ENCODE assay signal across 17 mouse cellular contexts in genomic region chr2:75270115-75270514, GRCm38 (mm10).
A peak's percentile ranks its signal among the peaks of the same experiment; 100 is the strongest.
DNase-seq lines count a peak whose midpoint lies in the region; ATAC-seq lines count a peak whose summit lies in the region.
"Had no signal": no experiment of that assay in that cellular context is flagged by ENCODE, and none has a peak within 500 bp of the region (broad histone marks: within the 10 kb centered on the region; RNA-seq: fewer than 3 reads in every experiment).

No protein-coding gene starts in this region.

- no peak for DNase-seq in forebrain, embryonic 14.5 days (ENCODE audit: low spot score)
- no peak for DNase-seq in forebrain, embryonic 10.5 days (ENCODE audit: extremely low spot score, low spot score)
- no peak for DNase-seq in hindbrain, embryonic 14.5 days (ENCODE audit: low spot score)
- no peak for DNase-seq in hindbrain, embryonic 10.5 days (ENCODE audit: low spot score)
- DNase-seq: gastrocnemius, postnatal 10 days; heart, postnatal 14 days; lung, postnatal 4 days had no signal

- peak overlapping the region; percentile 29; the same call in 1 of the 2 replicates for H3K27ac ChIP-seq in forebrain, embryonic 14.5 days (ENCODE audit: low read depth, low read length)
- H3K27ac ChIP-seq in forebrain, embryonic 10.5 days, result no peak overlapping the region
- peak overlapping the region; percentile 62 for H3K27ac ChIP-seq in hindbrain, embryonic 14.5 days
- H3K27ac ChIP-seq in hindbrain, embryonic 10.5 days, result no peak overlapping the region
- H3K27ac ChIP-seq in kidney, embryonic 15.5 days, result no peak overlapping the region
- H3K27ac ChIP-seq: embryonic facial prominence, embryonic 13.5 days; intestine, embryonic 15.5 days; kidney, postnatal 0 days; liver, embryonic 12.5 days; neural tube, embryonic 15.5 days had no signal

- 84% methylated on average over 4 of the region's 4 CpGs for whole genome bisulfite sequencing in forebrain, embryonic 14.5 days
- 88% methylated on average over 4 of the region's 4 CpGs for WGBS in forebrain, embryonic 10.5 days
- 84% methylated on average over 4 of the region's 4 CpGs for WGBS in hindbrain, embryonic 14.5 days
- 85% methylated on average over 4 of the region's 4 CpGs for WGBS in hindbrain, embryonic 10.5 days
- WGBS in kidney, embryonic 15.5 days, result 70% methylated on average over 4 of the region's 4 CpGs

- H3K4me1 ChIP-seq in forebrain, embryonic 14.5 days (ENCODE audit: control insufficient read depth, insufficient read depth, low read length), result peaks cover 21% of the 10 kb centered on the region
- peaks cover 19% of the 10 kb centered on the region for H3K4me1 ChIP-seq in forebrain, embryonic 10.5 days
- H3K4me1 ChIP-seq in hindbrain, embryonic 14.5 days (replicated peaks; ENCODE audit: control insufficient read depth, insufficient read depth, low read length), result peaks cover 32% of the 10 kb centered on the region
- peaks cover 14% of the 10 kb centered on the region for H3K4me1 ChIP-seq in hindbrain, embryonic 10.5 days (replicated peaks)
- no peaks in the 10 kb centered on the region for H3K4me1 ChIP-seq in kidney, embryonic 15.5 days
- H3K4me1 ChIP-seq: intestine, embryonic 15.5 days had no signal

- no peak overlapping the region for H3K9ac ChIP-seq in forebrain, embryonic 14.5 days (ENCODE audit: low read length)
- H3K9ac ChIP-seq in hindbrain, embryonic 14.5 days, result no peak overlapping the region
- no peak overlapping the region for H3K9ac ChIP-seq in kidney, embryonic 15.5 days
- H3K9ac ChIP-seq: embryonic facial prominence, embryonic 13.5 days; intestine, embryonic 15.5 days; liver, embryonic 12.5 days; liver, postnatal 0 days; neural tube, embryonic 15.5 days had no signal

- no peak for ATAC-seq in forebrain, embryonic 14.5 days
- no peak for ATAC-seq in hindbrain, embryonic 14.5 days (ENCODE audit: low FRiP score)
- peak; percentile 84 for ATAC-seq in common myeloid progenitor, adult 5-6 weeks (replicated peaks; ENCODE audit: low read depth, poor library complexity, severe bottlenecking)
- ATAC-seq in megakaryocyte-erythroid progenitor cell, adult 5-6 weeks (replicated peaks; ENCODE audit: low FRiP score, low TSS enrichment, poor library complexity, severe bottlenecking), result peak; percentile 93
- ATAC-seq in kidney, embryonic 15.5 days (replicated peaks; ENCODE audit: low FRiP score), result no peak
- ATAC-seq: CD4-positive, CD25-positive, alpha-beta regulatory T cell, adult 4 months; intestine, embryonic 15.5 days; liver, embryonic 12.5 days; liver, postnatal 0 days had no signal

- no peak overlapping the region for H3K4me3 ChIP-seq in forebrain, embryonic 14.5 days (ENCODE audit: low read depth, low read length)
- no peak overlapping the region for H3K4me3 ChIP-seq in forebrain, embryonic 10.5 days
- no peak overlapping the region for H3K4me3 ChIP-seq in hindbrain, embryonic 14.5 days (replicated peaks; ENCODE audit: low read length)
- H3K4me3 ChIP-seq in hindbrain, embryonic 10.5 days, result no peak overlapping the region
- no peak overlapping the region for H3K4me3 ChIP-seq in kidney, embryonic 15.5 days (replicated peaks)
- H3K4me3 ChIP-seq: embryonic facial prominence, embryonic 13.5 days; intestine, embryonic 15.5 days; liver, embryonic 12.5 days; neural tube, embryonic 15.5 days had no signal

- no peak overlapping the region for H3K4me2 ChIP-seq in forebrain, embryonic 14.5 days (ENCODE audit: low read length)
- no peak overlapping the region for H3K4me2 ChIP-seq in hindbrain, embryonic 14.5 days (replicated peaks)
- H3K4me2 ChIP-seq in kidney, embryonic 15.5 days, result no peak overlapping the region
- H3K4me2 ChIP-seq: embryonic facial prominence, embryonic 13.5 days; intestine, embryonic 15.5 days; liver, embryonic 12.5 days; neural tube, embryonic 15.5 days had no signal

- H3K36me3 ChIP-seq in forebrain, embryonic 14.5 days (ENCODE audit: control insufficient read depth, insufficient read depth, low read length), result no peaks in the 10 kb centered on the region
- H3K36me3 ChIP-seq in forebrain, embryonic 10.5 days (replicated peaks), result no peaks in the 10 kb centered on the region
- no peaks in the 10 kb centered on the region for H3K36me3 ChIP-seq in hindbrain, embryonic 14.5 days (replicated peaks; ENCODE audit: control insufficient read depth, insufficient read depth)
- H3K36me3 ChIP-seq in hindbrain, embryonic 10.5 days, result no peaks in the 10 kb centered on the region
- H3K36me3 ChIP-seq in kidney, embryonic 15.5 days, result no peaks in the 10 kb centered on the region
- H3K36me3 ChIP-seq: embryonic facial prominence, embryonic 13.5 days; intestine, embryonic 15.5 days; liver, embryonic 12.5 days; neural tube, embryonic 15.5 days had no signal

- H3K27me3 ChIP-seq in forebrain, embryonic 14.5 days (replicated peaks; ENCODE audit: control insufficient read depth, insufficient read depth, low read length), result no peaks in the 10 kb centered on the region
- no peaks in the 10 kb centered on the region for H3K27me3 ChIP-seq in forebrain, embryonic 10.5 days (ENCODE audit: poor library complexity, severe bottlenecking)
- H3K27me3 ChIP-seq in hindbrain, embryonic 14.5 days (ENCODE audit: control insufficient read depth, insufficient read depth, low read length), result no peaks in the 10 kb centered on the region
- no peaks in the 10 kb centered on the region for H3K27me3 ChIP-seq in hindbrain, embryonic 10.5 days (ENCODE audit: insufficient read depth, poor library complexity, severe bottlenecking)
- H3K27me3 ChIP-seq in kidney, embryonic 15.5 days, result no peaks in the 10 kb centered on the region
- H3K27me3 ChIP-seq: embryonic facial prominence, embryonic 13.5 days; intestine, embryonic 15.5 days; liver, embryonic 12.5 days had no signal

- no peaks in the 10 kb centered on the region for H3K9me3 ChIP-seq in forebrain, embryonic 14.5 days (replicated peaks; ENCODE audit: control insufficient read depth, low read length)
- H3K9me3 ChIP-seq in forebrain, embryonic 10.5 days, result no peaks in the 10 kb centered on the region
- H3K9me3 ChIP-seq in hindbrain, embryonic 14.5 days (ENCODE audit: control insufficient read depth, low read length), result no peaks in the 10 kb centered on the region
- no peaks in the 10 kb centered on the region for H3K9me3 ChIP-seq in hindbrain, embryonic 10.5 days
- no peaks in the 10 kb centered on the region for H3K9me3 ChIP-seq in kidney, embryonic 15.5 days (replicated peaks)
- H3K9me3 ChIP-seq: embryonic facial prominence, embryonic 13.5 days; intestine, embryonic 15.5 days; liver, embryonic 12.5 days; neural tube, embryonic 15.5 days had no signal

Comparison
In these comparisons a context has a peak if more than half of its experiments do, and no peak if none do; other contexts are left out.
1. H3K27ac ChIP-seq: peak in forebrain, embryonic 14.5 days (single experiment) and hindbrain, embryonic 14.5 days (single experiment); none in forebrain, embryonic 10.5 days (single experiment), hindbrain, embryonic 10.5 days (single experiment) and kidney, embryonic 15.5 days (single experiment).
2. ATAC-seq: peak in common myeloid progenitor, adult 5-6 weeks (single experiment) and megakaryocyte-erythroid progenitor cell, adult 5-6 weeks (single experiment); none in forebrain, embryonic 14.5 days (single experiment), hindbrain, embryonic 14.5 days (single experiment) and kidney, embryonic 15.5 days (single experiment).